Mouse (Mus musculus): Measurements from ENCODE around the gene Rerg. TPM values are rescaled to one million over a fixed set of nuclear protein-coding genes. Genes with fewer than 3 reads are reported as not detected.
A peak's percentile ranks its signal among the peaks of the same experiment; 100 is the strongest.

Gene Rerg
- polyA plus RNA-seq, 1 experiment from 2014 or later = 22.7 TPM

- no peaks in the 10 kb centered on the region for H3K9me3 ChIP-seq
- H3K36me3 ChIP-seq = no peaks in the 10 kb centered on the region
- no peak overlapping the region for H3K27ac ChIP-seq
- H3K9ac ChIP-seq = no peak overlapping the region
- WGBS = 44% methylated on average over 11 of the region's 11 CpGs
- H3K4me3 ChIP-seq (replicated peaks) = no peak overlapping the region
- no peaks in the 10 kb centered on the region for H3K27me3 ChIP-seq (replicated peaks)
- H3K4me2 ChIP-seq (replicated peaks) = no peak overlapping the region
- no peak for ATAC-seq
- H3K4me1 ChIP-seq (replicated peaks) = no peaks in the 10 kb centered on the region
These were observed 18.2 kb upstream of the Rerg start for GRCm38 (mm10) chr6:137188375-137188926.

DNA sequence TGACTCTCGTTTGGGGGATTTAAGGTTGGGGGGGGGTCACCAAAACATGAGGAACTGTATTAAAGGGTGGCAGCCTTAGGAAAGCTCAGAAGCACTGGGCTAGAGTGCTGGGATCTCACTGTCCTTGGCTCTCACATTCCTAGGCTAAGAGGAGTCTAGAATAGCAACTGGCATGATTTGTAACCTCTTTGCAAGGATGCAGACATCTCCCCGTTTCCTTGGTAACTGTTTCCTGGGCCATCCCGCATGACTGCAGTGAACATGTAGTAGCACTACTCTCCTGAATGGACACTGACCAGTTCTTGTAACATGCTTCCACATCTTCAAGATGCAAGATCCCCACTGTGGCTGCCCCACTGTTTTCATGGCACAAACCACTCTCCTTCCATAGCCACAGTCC, 17.1 kb upstream of the Rerg start:
- H3K27me3 ChIP-seq (replicated peaks) = no peaks in the 10 kb centered on the region
- ATAC-seq = no peak
- H3K4me3 ChIP-seq (replicated peaks) = no peak overlapping the region
- H3K4me1 ChIP-seq (replicated peaks) = no peaks in the 10 kb centered on the region
- 76% methylated on average over 3 of the region's 3 CpGs for WGBS
- H3K9me3 ChIP-seq = no peaks in the 10 kb centered on the region
- no peaks in the 10 kb centered on the region for H3K36me3 ChIP-seq
- H3K27ac ChIP-seq = no peak overlapping the region
- no peak overlapping the region for H3K4me2 ChIP-seq (replicated peaks)
- no peak overlapping the region for H3K9ac ChIP-seq

- no peaks in the 10 kb centered on the region for H3K9me3 ChIP-seq
- no peak overlapping the region for H3K4me3 ChIP-seq (replicated peaks)
- 62% methylated on average over 6 of the region's 6 CpGs for WGBS
- 0 out of 2 replicates have a peak, but pooled peaks cover 4% of the 10 kb centered on the region for H3K4me1 ChIP-seq (replicated peaks)
- H3K36me3 ChIP-seq = no peaks in the 10 kb centered on the region
- no peak overlapping the region for H3K9ac ChIP-seq
- ATAC-seq = no peak
- H3K27ac ChIP-seq = no peak overlapping the region
- no peaks in the 10 kb centered on the region for H3K27me3 ChIP-seq (replicated peaks)
- no peak overlapping the region for H3K4me2 ChIP-seq (replicated peaks)
These were observed 10.3 kb upstream of the Rerg start for GRCm38 (mm10) chr6:137180636-137181035.

- no peaks in the 10 kb centered on the region for H3K36me3 ChIP-seq
- no peaks in the 10 kb centered on the region for H3K9me3 ChIP-seq
- no peak overlapping the region for H3K4me3 ChIP-seq (replicated peaks)
- no peak overlapping the region for H3K4me2 ChIP-seq (replicated peaks)
- 21% methylated on average over 8 of the region's 8 CpGs for WGBS
- no peak overlapping the region for H3K27ac ChIP-seq
- H3K27me3 ChIP-seq (replicated peaks) = no peaks in the 10 kb centered on the region
- 0 out of 2 replicates have a peak, but pooled peaks cover 4% of the 10 kb centered on the region for H3K4me1 ChIP-seq (replicated peaks)
- no peak overlapping the region for H3K9ac ChIP-seq
- ATAC-seq = no peak
These were observed 9.8 kb upstream of the Rerg start for GRCm38 (mm10) chr6:137180115-137180514.

DNA sequence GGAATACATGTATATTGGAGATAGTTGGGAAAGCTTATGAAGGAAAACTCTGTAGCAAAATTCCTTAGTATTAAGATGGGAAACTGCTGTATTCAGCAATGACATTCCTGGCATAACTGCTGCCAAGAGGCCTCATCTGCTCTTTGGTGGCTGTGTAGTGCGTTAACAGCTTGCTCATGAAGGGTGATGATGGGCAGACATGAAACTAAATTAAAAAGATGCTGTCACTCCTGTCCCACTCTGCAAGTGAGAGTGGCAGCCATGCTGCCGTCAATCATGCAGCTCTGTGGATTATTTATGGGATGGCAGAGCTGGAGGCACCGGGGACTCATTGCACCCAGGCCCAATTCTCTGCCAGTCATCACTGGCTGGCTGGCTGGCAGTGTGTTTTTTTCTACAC, 8.7 kb upstream of the Rerg start:
- 45% methylated on average over 3 of the region's 3 CpGs for WGBS
- Histone ChIP-seq H3K4me2 (replicated peaks) (no peak overlapping the region), H3K27ac (no peak overlapping the region; the same call in 1 of the 2 replicates), H3K36me3 (no peaks in the 10 kb centered on the region), H3K9me3 (no peaks in the 10 kb centered on the region), H3K27me3 (replicated peaks) (no peaks in the 10 kb centered on the region), H3K4me3 (replicated peaks) (no peak overlapping the region), H3K4me1 (replicated peaks) (0 out of 2 replicates have a peak, but pooled peaks cover 4% of the 10 kb centered on the region), H3K9ac (no peak overlapping the region)
- ATAC-seq = no peak

- no peaks in the 10 kb centered on the region for H3K4me1 ChIP-seq (replicated peaks)
- no peak overlapping the region for H3K4me2 ChIP-seq (replicated peaks)
- no peak for ATAC-seq
- WGBS = 48% methylated on average over 7 of the region's 7 CpGs
- no peaks in the 10 kb centered on the region for H3K9me3 ChIP-seq
- H3K36me3 ChIP-seq = no peaks in the 10 kb centered on the region
- no peak overlapping the region for H3K27ac ChIP-seq
- no peak overlapping the region for H3K9ac ChIP-seq
- no peak overlapping the region for H3K4me3 ChIP-seq (replicated peaks)
- H3K27me3 ChIP-seq (replicated peaks) = no peaks in the 10 kb centered on the region
These were observed 349 bp upstream of the Rerg start for GRCm38 (mm10) chr6:137170646-137171045.

- Histone ChIP-seq H3K4me2 (replicated peaks) (peak overlapping the region; percentile 93), H3K27me3 (replicated peaks) (no peaks in the 10 kb centered on the region), H3K27ac (peak overlapping the region; percentile 48), H3K9me3 (no peaks in the 10 kb centered on the region), H3K9ac (peak overlapping the region; percentile 69), H3K4me3 (replicated peaks) (peak overlapping the region; percentile 61), H3K4me1 (replicated peaks) (no peaks in the 10 kb centered on the region), H3K36me3 (no peaks in the 10 kb centered on the region)
- peak; percentile 95 for ATAC-seq
- WGBS = under 1% methylated on average over 53 of the region's 53 CpGs
These were observed 927 bp downstream of the Rerg start for GRCm38 (mm10) chr6:137169171-137169968.

DNA sequence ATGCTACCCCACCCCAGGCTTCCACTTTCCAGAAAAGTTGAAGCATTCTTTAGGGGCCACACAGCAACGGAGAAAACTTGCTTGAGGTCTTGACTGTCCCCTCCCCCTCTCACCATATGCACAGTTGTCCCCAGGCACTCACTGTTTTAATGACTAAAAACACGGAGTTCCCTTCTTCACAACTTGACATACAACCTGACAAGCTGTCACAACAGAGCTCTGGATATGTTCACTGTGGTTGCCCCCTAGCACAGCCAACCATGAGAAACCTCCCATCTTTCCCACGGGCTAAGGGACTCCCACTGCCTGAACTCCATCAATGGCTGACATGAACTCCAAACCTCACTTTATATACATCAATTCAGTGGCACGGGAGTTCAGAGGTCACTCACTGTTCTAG, 3.5 kb downstream of the Rerg start:
- Histone ChIP-seq H3K36me3 (0 out of 2 replicates have a peak, but pooled peaks cover 2% of the 10 kb centered on the region), H3K4me2 (replicated peaks) (peak overlapping the region; percentile 93; the same call in 1 of the 2 replicates), H3K27ac (no peak overlapping the region), H3K9me3 (no peaks in the 10 kb centered on the region), H3K9ac (no peak overlapping the region), H3K4me1 (replicated peaks) (no peaks in the 10 kb centered on the region), H3K4me3 (replicated peaks) (no peak overlapping the region), H3K27me3 (replicated peaks) (no peaks in the 10 kb centered on the region)
- no peak for ATAC-seq
- 37% methylated on average over 4 of the region's 4 CpGs for WGBS

GRCm38 (mm10) chr6:137163571-137163970, 6.7 kb downstream of the Rerg start:
- Histone ChIP-seq H3K9ac (no peak overlapping the region), H3K4me2 (replicated peaks) (no peak overlapping the region), H3K4me3 (replicated peaks) (no peak overlapping the region), H3K36me3 (0 out of 2 replicates have a peak, but pooled peaks cover 2% of the 10 kb centered on the region), H3K4me1 (replicated peaks) (0 out of 2 replicates have a peak, but pooled peaks cover 2% of the 10 kb centered on the region), H3K27me3 (replicated peaks) (no peaks in the 10 kb centered on the region), H3K27ac (no peak overlapping the region), H3K9me3 (no peaks in the 10 kb centered on the region)
- no peak for ATAC-seq
- 72% methylated on average over 10 of the region's 10 CpGs for WGBS

GRCm38 (mm10) chr6:137163061-137163460, 7.2 kb downstream of the Rerg start:
- Histone ChIP-seq H3K4me2 (replicated peaks) (no peak overlapping the region), H3K9me3 (no peaks in the 10 kb centered on the region), H3K36me3 (0 out of 2 replicates have a peak, but pooled peaks cover 2% of the 10 kb centered on the region), H3K27me3 (replicated peaks) (no peaks in the 10 kb centered on the region), H3K9ac (no peak overlapping the region), H3K27ac (no peak overlapping the region), H3K4me1 (replicated peaks) (0 out of 2 replicates have a peak, but pooled peaks cover 2% of the 10 kb centered on the region), H3K4me3 (replicated peaks) (no peak overlapping the region)
- no peak for ATAC-seq
- 85% methylated on average over 4 of the region's 4 CpGs for WGBS

DNA sequence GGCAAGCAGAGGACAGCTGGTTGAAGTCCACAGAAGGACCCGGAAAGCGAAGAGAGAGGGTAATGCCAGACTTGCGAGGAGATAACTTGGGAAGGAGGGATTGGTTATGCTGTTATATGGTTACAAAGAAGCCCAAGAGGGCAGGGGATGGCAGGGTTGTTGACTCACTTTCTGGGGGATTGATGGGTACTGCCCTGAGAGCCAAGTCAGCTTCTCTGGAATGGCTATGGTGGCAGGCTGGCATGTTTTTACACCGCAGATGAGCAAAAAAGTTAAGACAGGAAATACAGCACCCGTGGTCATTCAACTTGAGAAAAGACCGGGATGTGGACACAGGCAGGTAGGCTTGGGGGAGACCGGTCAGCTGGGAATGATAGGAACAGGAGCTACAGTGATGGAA, 7.8 kb downstream of the Rerg start:
- Histone ChIP-seq H3K27me3 (replicated peaks) (no peaks in the 10 kb centered on the region), H3K4me2 (replicated peaks) (no peak overlapping the region), H3K27ac (no peak overlapping the region), H3K4me1 (replicated peaks) (0 out of 2 replicates have a peak, but pooled peaks cover 2% of the 10 kb centered on the region), H3K4me3 (replicated peaks) (no peak overlapping the region), H3K9ac (no peak overlapping the region), H3K36me3 (0 out of 2 replicates have a peak, but pooled peaks cover 2% of the 10 kb centered on the region), H3K9me3 (no peaks in the 10 kb centered on the region)
- WGBS = 93% methylated on average over 7 of the region's 7 CpGs
- no peak for ATAC-seq

DNA sequence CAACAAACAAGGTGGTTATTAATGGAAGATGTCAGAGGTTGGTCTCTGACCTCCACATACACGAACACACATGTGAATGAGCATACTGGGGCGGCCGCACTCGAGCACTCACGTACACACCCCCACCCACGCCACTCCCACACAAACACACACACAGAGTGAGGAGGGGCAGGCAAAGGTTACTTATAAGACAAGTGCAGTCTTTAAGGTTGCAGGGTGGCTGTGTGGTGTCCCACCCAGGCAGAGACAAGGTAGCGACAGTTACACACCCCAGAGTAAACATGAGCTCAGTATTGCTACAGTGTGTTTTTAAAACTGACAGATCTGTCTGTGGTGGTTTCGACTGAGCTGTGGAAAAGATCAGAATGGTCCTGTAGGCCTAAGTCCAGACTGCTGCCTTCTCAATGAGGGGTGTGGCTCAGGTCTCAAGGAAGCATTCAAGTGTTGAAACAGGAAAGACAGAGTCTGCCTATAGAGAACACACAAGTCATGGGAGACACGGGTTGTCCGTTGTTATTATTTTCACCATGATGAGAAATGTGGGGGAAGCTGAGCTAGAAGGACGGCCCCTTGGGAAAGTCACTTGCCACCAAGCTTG, 8.7 kb downstream of the Rerg start:
- Histone ChIP-seq H3K9me3 (no peaks in the 10 kb centered on the region), H3K4me3 (replicated peaks) (no peak overlapping the region), H3K9ac (no peak overlapping the region), H3K36me3 (0 out of 2 replicates have a peak, but pooled peaks cover 2% of the 10 kb centered on the region), H3K4me2 (replicated peaks) (no peak overlapping the region), H3K4me1 (replicated peaks) (0 out of 2 replicates have a peak, but pooled peaks cover 2% of the 10 kb centered on the region), H3K27me3 (replicated peaks) (no peaks in the 10 kb centered on the region), H3K27ac (peak overlapping the region; percentile 69)
- WGBS = 50% methylated on average over 11 of the region's 11 CpGs
- ATAC-seq = peak; percentile 92
